Mouse (Mus musculus) C2C12 (cell line): ENCODE results near the gene Adarb2. TPM values are rescaled to one million over a fixed set of nuclear protein-coding genes. Genes with fewer than 3 reads are reported as not detected.

Source experiments
- H3K27me3 ChIP-seq: one replicate; pipeline ENCODE4 v1.6.1; 2011; ENCODE audit not compliant: control insufficient read depth, insufficient read depth, insufficient read length
- H3K36me3 ChIP-seq: one replicate; pipeline ENCODE4 v1.6.1; 2011; ENCODE audit not compliant: control insufficient read depth, insufficient read depth
- H3K4me3 ChIP-seq: one replicate; pipeline ENCODE4 v1.5.1; 2011; ENCODE audit warnings: mild to moderate bottlenecking, control low read depth; ENCODE audit not compliant: poor library complexity, insufficient read depth, severe bottlenecking
- H3K79me2 ChIP-seq: one replicate; pipeline ENCODE4 v1.6.1; 2011; ENCODE audit not compliant: control insufficient read depth, insufficient read depth
- H3K79me3 ChIP-seq: one replicate; pipeline ENCODE4 v1.6.1; 2011; ENCODE audit warnings: low read depth, control low read depth
- H3ac ChIP-seq: one replicate; pipeline ENCODE3; 2011; ENCODE audit warnings: low read depth; ENCODE audit not compliant: control insufficient read depth, insufficient read length
- CEBPB ChIP-seq: IDR thresholded peaks from one replicate; pipeline ENCODE4 v1.6.1; 2011; ENCODE audit warnings: low read depth, mild to moderate bottlenecking, control low read depth, moderate library complexity
- CTCF ChIP-seq: IDR thresholded peaks from one replicate; pipeline ENCODE4 v1.5.1; 2011; ENCODE audit not compliant: control insufficient read depth, insufficient read depth, insufficient read length
- FOSL1 ChIP-seq: IDR thresholded peaks from one replicate; pipeline ENCODE4 v1.8.0; 2011; ENCODE audit warnings: mild to moderate bottlenecking, low read length; ENCODE audit not compliant: poor library complexity, insufficient read depth, severe bottlenecking
- MAX ChIP-seq: IDR thresholded peaks from one replicate; pipeline ENCODE4 v1.6.1; 2011; ENCODE audit warnings: mild to moderate bottlenecking, control low read depth
- MYOD1 ChIP-seq: IDR thresholded peaks from one replicate; pipeline ENCODE4 v1.6.1; 2011; ENCODE audit warnings: low read depth; ENCODE audit not compliant: control insufficient read depth, insufficient read length
- MYOG ChIP-seq: IDR thresholded peaks from one replicate; pipeline ENCODE4 v1.6.1; 2011; ENCODE audit not compliant: control insufficient read depth, insufficient read length; ENCODE audit errors: extremely low read depth
- USF1 ChIP-seq: IDR thresholded peaks from one replicate; pipeline ENCODE4 v1.6.1; 2011; ENCODE audit warnings: low read depth, mild to moderate bottlenecking, control low read depth, moderate library complexity
- polyA plus RNA-seq: library from polyadenylated mRNA; unstranded; fragments of >200 nt; fragmentation: generic; extraction: Trizol; gene quantifications from one replicate; pipeline ENCODE4 v1.2.1, GENCODE M21; 2012; ENCODE audit warnings: missing spikeins

Gene Adarb2
- polyA plus RNA-seq, 1 experiment, result 0.01 TPM

DNA sequence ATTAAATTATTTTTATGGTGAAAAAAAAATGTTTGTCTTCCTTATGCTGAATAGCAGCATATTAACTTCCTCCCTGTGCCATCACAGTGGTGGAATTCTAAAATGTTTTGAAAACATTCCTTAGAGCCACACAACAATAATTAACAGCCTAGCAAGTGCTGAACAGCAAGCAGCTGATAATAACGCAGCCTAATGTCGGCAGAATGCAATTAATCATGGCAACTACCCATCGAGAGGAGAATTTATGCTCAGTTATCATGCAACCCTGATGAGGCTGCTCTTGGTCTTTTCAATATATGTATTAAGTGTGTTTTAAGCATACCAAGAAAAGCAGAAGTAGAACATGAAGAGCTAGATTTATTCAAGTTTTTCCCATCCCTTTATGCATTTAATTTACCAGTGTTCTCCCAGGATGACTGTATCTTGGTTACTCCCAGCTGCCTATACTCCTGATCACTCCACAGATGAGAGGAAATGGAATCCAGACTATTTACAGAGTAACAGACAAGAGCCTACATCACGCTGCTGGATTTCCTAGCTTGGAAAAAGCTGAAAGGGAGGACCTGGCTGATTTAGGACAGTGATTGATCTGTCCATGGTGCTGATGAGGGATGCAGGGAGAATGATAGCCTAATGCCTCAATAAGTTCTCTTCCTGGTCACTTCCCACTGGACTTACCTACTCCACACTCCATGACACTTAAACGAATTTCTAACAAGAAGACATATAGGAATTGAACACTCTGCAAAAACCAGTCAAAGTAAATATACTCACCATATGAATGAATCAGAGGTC, 113.9 kb downstream of the Adarb2 start:
- Histone ChIP-seq H3K79me3 (no peaks in the 10 kb centered on the region), H3K36me3 (no peaks in the 10 kb centered on the region), H3ac (no peak overlapping the region), H3K79me2 (no peaks in the 10 kb centered on the region), H3K27me3 (no peaks in the 10 kb centered on the region), H3K4me3 (no peak overlapping the region)
- TF ChIP-seq CEBPB (no peak), FOSL1 (no peak), MYOD1 (no peak), USF1 (no peak), MAX (no peak), CTCF (no peak), MYOG (no peak)

DNA sequence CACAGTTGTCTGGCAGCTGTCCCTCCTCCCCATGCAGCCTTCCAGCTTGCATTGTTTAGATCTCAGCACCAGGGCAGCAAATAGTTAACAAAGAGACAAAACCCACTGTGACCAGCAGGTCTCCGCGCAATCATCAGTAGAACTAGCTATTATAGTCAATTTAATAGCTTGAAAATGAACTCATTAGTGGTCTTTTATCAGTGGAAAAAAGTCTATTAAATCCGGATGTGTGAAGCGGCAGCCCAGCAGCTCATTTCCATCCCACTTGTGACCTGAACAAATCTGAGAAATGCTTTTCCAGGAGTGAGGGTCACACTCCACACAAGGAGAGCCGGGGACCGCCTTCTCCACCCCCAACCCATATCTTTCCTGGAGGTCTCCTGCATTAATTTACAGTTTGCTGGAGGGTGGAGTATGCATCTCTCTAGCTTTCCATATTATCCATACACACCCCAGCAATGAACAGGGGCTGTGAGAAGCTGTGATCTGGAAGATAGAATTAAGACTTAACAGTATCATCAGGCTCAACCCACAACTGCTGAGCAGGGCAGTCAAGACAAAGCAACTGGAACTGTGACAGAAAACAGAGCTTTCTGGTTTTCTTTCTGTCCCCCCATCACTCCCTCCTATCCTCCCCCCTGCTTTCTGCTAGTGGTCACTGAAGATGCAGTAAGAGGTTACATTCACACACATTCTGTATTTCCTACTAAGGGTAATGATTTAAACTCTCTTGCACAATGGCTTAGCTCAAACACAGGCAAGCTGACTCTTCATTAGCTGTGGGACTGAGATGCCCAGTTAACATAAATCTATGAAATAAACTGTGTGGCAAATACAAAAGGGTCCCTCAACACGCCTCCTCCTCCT, 131.2 kb downstream of the Adarb2 start:
- Histone ChIP-seq H3K4me3 (no peak overlapping the region), H3ac (no peak overlapping the region)
- TF ChIP-seq FOSL1 (no peak), CTCF (no peak), MYOG (no peak), MYOD1 (no peak), MAX (no peak), CEBPB (no peak), USF1 (no peak)

DNA sequence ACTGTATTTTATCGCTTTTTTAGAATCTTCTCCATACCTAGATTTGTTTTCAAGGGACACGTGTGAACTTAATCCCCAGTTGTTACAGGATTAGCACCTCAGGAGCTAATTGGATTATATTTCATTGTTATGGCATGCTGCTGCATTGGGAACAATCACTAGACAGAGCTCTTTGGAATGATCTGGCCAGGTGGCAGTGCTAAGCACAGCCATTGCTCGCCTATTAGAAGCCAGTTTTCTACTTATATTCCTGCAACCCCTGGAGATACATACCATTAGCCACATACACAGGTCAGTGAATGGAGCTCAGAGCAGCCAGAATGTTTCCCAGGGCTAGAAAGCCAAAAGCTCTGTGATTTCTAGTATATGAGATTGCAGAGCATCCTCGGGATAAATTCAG, 131.9 kb downstream of the Adarb2 start:
- Histone ChIP-seq H3K27me3 (no peaks in the 10 kb centered on the region), H3ac (no peak overlapping the region), H3K36me3 (no peaks in the 10 kb centered on the region), H3K79me2 (no peaks in the 10 kb centered on the region), H3K79me3 (no peaks in the 10 kb centered on the region), H3K4me3 (no peak overlapping the region)
- TF ChIP-seq CEBPB (no peak), FOSL1 (no peak), MYOD1 (no peak), MYOG (no peak), MAX (no peak), USF1 (no peak)

More for the DNA sequence above, 131.2 kb downstream of the Adarb2 start:
- Histone ChIP-seq H3K79me2 (no peaks in the 10 kb centered on the region), H3K27me3 (no peaks in the 10 kb centered on the region), H3K79me3 (no peaks in the 10 kb centered on the region), H3K36me3 (no peaks in the 10 kb centered on the region)

DNA sequence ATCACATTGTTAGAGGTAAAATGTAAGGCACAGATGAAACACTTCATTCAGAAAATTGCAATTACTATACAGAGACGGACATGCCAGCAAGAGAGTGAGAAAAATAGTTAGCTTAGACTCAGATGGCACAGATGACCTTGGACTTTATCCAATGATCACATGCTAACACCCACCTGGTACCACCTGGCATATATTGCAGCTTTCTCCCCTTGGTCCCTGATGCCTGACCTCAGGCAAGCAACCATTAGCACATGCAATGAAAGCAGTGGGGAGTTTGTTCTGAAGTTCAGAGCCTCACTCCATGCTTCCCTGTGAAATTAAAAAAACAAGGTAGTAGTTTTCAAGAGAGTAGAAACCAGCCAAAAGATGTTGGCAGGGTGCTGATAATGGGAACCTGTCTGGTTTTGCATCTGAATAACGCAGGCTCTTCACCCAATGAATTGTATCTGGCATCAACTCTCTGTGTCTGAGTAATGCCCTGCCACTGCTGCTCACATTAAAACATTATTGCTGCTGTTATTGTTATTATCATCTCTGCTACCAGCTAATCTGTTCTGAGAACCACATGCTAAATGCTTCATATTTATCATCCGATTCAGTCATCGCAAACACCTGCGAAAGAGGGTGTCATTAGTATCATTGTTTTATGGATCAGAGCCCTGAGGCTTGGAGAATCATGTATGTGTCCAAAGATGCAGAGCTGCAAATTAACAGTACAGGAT, 138.6 kb downstream of the Adarb2 start:
- no peak overlapping the region for H3ac ChIP-seq
- H3K79me3 ChIP-seq, result no peaks in the 10 kb centered on the region
- H3K27me3 ChIP-seq, result no peaks in the 10 kb centered on the region
- no peak overlapping the region for H3K4me3 ChIP-seq
- TF ChIP-seq USF1 (no peak), FOSL1 (no peak), MAX (no peak), MYOG (no peak), CTCF (no peak), MYOD1 (no peak), CEBPB (no peak)
- no peaks in the 10 kb centered on the region for H3K79me2 ChIP-seq
- no peaks in the 10 kb centered on the region for H3K36me3 ChIP-seq

DNA sequence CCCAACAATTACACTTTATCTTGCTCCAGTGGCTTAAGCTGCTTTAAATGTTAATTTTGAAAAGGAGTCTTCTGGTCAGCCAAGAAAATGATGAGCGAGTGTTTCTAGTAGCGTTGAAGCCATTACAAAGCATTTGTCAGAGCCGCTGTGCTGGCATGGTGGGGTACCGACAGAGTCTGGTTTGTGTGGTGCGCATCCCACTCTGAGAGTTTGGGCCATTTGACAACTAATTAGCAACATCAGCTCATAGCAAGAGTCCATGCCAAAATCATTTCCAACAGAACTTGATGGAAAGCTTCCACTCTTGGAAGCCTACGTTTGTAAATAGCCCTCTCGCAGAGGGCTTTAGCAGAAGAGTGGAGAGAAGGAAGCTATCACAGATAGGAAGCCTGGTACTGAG, 144.5 kb downstream of the Adarb2 start:
- no peak overlapping the region for H3K4me3 ChIP-seq
- no peak overlapping the region for H3ac ChIP-seq
- no peaks in the 10 kb centered on the region for H3K36me3 ChIP-seq
- H3K79me3 ChIP-seq, result no peaks in the 10 kb centered on the region
- no peaks in the 10 kb centered on the region for H3K79me2 ChIP-seq
- TF ChIP-seq MYOD1 (no peak), CTCF (no peak), USF1 (no peak), CEBPB (no peak), FOSL1 (no peak), MAX (no peak), MYOG (no peak)
- H3K27me3 ChIP-seq, result no peaks in the 10 kb centered on the region
